Mouse (Mus musculus) megakaryocyte progenitor cell, adult 5-6 weeks (primary cell): Measurements from ENCODE around the gene Mefv. TPM values are rescaled to one million over a fixed set of nuclear protein-coding genes. Genes with fewer than 3 reads are reported as not detected.
"Not testable (repeated sequence)": the region's sequence is repeated elsewhere in the genome, so short reads cannot be mapped to it uniquely, and the experiment has no call there.

Source experiments
- ATAC-seq: replicated peaks from 2 replicates; pipeline ENCODE4 v1.8.0; 2016; ENCODE audit warnings: mild to moderate bottlenecking, moderate TSS enrichment, inconsistent platforms; ENCODE audit not compliant: poor library complexity
- total RNA-seq, 2 experiments: library from RNA; stranded (forward) in 1 of 2; stranded (reverse) in 1 of 2; fragments of 157-497, 149-512 nt in 1 of 2; fragments of 200-1000 nt in 1 of 2; gene quantifications; 2 replicates each; pipeline versions ENCODE4 v1.2.3 to v1.2.4; 2015 to 2017

Gene Mefv
- 14.7 and 18.6 TPM in 2 replicates for total RNA-seq (2015)
- total RNA-seq (2017), result 46.7 and 53.5 TPM in 2 replicates

DNA sequence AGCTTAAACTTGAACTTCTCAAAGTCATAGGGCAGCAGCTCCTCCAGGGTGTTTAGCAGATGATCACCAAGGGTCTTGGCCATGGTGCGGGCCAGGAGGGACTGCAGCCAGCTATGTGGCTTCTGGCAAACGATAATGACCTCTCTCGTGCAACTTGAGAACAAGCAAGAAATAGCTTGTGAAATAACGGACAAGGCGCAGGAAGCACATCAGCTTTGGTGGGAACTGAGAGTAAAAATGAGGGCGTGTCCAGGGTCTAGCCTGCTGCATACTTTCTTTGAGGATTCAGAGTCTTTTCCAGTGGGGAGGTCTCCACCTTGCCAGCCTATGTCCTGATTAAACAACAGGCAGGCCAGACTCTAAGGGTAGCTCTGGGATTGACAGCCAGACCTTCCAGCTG, at the start of gene Mefv:
Gene Mefv, minus strand, starts transcription at position 118 of the 400 bp plus-strand sequence.
- ATAC-seq, result peak; percentile 69

- no peak for ATAC-seq
Observed at GRCm38 (mm10) chr16:3748976-3749375, 31.1 kb upstream of the Mefv start.

DNA sequence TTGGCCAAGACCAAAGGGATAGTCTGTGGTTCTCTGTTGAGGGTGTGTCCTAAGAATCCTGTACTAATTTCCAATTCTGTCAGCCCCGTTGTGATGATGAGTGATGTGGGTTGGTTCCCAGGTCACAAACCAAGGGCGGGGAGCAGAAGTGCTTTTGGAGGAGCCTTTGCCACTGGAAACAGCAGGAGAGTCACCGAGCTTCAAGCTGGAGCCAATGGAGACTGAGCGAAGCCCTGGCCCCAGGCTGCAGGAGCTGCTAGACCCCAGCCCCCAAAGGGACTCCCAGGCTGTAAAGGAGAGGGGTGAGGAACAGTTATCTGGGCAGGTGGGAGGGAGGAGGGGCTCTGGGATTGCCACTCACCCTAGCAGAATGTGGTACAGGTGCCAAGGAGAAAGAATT, 27.8 kb upstream of the Mefv start:
- no peak for ATAC-seq

- ATAC-seq, result peak; percentile 35
Observed at GRCm38 (mm10) chr16:3744186-3744700, 26.3 kb upstream of the Mefv start.

DNA sequence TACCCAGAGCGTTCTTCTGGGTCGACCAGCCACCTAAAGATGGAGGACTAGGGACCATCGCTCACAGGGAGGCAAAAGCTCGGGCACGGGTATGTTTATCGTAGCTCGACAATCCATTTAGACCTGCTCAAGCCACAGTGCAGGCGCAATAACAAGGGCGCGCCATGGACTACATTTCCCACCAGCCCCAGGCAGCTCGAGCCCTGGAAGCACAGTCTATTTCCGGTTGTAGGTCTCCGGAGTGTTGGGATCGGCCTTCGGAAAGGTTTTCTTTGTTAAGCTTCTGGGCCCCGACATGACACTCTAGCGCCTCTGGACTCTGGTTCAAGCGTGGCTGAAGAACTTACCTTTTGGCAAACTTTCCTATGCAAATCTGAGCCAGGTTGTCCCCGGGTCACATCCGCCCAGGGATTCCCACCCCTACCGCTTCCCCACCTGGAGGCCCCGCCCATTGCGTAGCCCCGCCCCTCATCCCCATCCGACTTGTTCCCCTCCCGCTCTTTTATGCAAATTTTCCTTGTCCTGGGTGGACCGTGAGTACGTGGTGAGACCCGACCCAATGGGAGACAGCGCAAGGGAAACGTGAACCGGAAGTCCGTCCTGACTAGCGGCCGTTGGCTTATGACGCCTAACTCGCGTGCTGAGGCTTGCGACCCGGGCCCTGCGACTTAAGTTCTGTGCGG, 25.7 kb upstream of the Mefv start, which contains the start of gene Zfp263:
Gene Zfp263, plus strand, starts transcription at position 591 of the 683 bp plus-strand sequence.
- peak; percentile 88 for ATAC-seq

- no peak for ATAC-seq
Observed at GRCm38 (mm10) chr16:3742466-3742865, 24.6 kb upstream of the Mefv start.

DNA sequence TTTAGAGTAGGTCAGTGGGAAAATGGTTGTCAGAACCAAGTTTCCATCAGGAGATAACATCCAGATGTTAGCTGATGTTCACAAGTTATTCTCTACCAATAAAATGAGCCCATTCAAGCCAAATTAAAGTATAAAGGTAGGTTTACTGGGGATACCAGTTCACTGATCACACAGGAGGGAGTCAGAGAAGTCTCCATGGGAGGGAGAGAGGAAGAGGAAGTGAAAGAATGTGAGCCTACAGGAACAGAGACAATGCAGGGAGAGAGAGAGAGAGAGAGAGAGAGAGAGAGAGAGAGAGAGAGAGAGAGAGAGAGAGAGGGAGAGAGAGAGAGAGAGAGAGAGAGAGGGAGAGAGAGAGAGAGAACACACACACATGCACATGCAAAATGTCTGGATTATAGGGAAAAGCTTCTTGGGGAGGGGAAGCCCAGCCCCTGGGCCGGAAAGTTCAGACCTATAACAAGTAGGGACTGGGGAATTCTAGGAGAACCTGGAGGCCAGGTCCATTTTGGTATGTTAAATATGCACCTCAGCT, 15.4 kb upstream of the Mefv start:
- ATAC-seq, result peak; percentile 76

- peak; percentile 96 for ATAC-seq
Observed at GRCm38 (mm10) chr16:3732612-3733011, 14.7 kb upstream of the Mefv start.

GRCm38 (mm10) chr16:3727980-3728720, 10.3 kb upstream of the Mefv start:
- ATAC-seq, result no peak

DNA sequence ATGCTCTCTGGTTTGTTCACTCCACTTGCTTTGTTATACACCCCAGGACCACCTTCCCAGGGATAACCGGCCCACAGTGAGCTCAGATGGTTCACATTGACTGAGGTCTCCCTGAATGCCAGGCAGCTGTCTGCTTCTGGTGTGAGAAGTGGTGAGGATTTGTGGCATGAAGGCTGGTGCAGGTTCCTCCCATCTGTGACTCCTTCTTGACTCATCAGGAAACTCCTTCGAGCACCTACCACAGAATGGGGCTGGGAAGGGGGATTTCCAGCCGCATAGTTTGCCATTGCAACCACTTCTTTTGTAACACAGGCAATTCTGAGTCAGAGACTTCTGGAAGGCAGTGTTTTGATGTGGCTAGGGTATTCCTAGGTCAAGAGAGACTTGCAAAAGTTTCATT, 5.3 kb upstream of the Mefv start:
- peak; percentile 93 for ATAC-seq

DNA sequence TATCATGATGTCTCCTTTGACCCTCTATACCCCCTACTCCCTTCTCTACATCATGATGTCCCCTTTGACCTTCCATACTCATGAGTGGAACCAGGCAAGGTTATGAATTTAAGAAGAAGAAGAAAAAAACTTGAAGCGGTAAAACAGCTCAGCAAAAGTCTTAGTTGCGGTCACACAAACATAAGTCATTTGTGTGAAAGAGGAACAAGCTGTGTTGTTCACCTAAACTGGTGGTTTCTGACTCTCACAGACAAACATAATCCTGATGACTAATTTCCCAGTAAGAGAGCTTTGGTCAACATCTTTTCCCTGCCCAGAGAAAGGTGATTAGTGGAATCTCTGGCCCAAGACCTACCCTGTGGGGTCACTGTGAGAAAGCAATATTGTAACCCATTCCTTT, 3.2 kb downstream of the Mefv start:
- ATAC-seq, result peak; percentile 72

GRCm38 (mm10) chr16:3706680-3707079, 11.2 kb downstream of the Mefv start:
- peak; percentile 96 for ATAC-seq

DNA sequence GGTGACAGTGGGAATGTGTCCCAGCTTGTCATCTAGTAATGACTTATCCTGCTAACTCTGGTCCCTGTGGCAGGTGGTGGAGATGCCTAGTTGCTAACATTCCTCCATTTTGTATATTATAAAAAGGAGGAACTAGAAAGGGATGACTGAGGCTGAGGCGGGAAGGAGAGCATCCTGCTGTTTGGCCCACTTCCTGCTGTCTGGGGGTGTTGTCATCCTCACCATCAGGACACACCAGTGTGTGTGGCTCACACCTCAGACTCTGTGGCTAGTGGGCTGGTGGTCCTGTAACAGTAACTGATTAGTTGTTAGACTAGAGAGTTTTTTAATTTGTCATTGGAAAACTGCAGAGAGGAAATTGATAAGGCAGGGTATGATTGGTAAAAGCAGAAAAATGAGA, 17.0 kb downstream of the Mefv start:
- peak; percentile 80 for ATAC-seq

GRCm38 (mm10) chr16:3699281-3699680, 18.6 kb downstream of the Mefv start:
- ATAC-seq, result peak; percentile 94

DNA sequence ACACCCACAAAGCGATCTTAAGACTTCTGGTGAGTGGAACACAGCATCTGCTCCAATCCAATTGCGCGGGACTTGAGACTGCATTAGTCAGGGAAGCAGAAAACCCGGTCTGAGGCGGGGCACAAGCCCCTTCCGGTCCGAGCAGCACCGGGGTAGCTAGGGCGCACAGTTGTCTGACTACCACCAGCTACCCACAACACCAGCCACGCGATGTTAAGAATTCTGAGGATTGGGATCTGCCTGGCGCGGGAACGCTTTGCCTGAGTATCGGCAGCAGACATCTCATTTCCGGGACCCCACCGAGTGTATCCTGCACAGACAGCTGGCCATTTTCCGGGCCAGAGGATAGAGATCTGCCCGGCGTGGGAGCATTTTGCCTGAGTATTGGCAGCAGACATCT, 28.3 kb downstream of the Mefv start:
- not testable (repeated sequence) for ATAC-seq

Other genes starting within 250 kb of the Mefv start
- gene Olfr161, start 127.1 kb downstream of the Mefv start, total RNA-seq (2015), result not detected in 2 replicates
- gene Olfr161, start 127.1 kb downstream of the Mefv start, total RNA-seq (2017), result not detected in 2 replicates
- 27.6 and 31.6 TPM in 2 replicates for gene Zfp263, start 26.0 kb upstream of the Mefv start, total RNA-seq (2015)
- gene Zfp263, start 26.0 kb upstream of the Mefv start, total RNA-seq (2017), result 38.0 and 45.6 TPM in 2 replicates
- gene Olfr15, start 112.8 kb upstream of the Mefv start, total RNA-seq (2015), result not detected in 2 replicates
- gene Olfr15, start 112.8 kb upstream of the Mefv start, total RNA-seq (2017), result not detected in 2 replicates
- gene Zfp174, start 129.2 kb upstream of the Mefv start, total RNA-seq (2015), result 0.32 and 0.49 TPM in 2 replicates
- 0.51 and 0.92 TPM in 2 replicates for gene Zfp174, start 129.2 kb upstream of the Mefv start, total RNA-seq (2017)
- 92.6 and 98.1 TPM in 2 replicates for gene Naa60, start 154.3 kb upstream of the Mefv start, total RNA-seq (2015)
- 26.2 and 38.9 TPM in 2 replicates for gene Naa60, start 154.3 kb upstream of the Mefv start, total RNA-seq (2017)
- 7.1 and 10.6 TPM in 2 replicates for gene Zfp597, start 166.5 kb upstream of the Mefv start, total RNA-seq (2015)
- gene Zfp597, start 166.5 kb upstream of the Mefv start, total RNA-seq (2017), result 13.2 and 14.7 TPM in 2 replicates
- gene Gm20695, start 166.6 kb upstream of the Mefv start, total RNA-seq (2015), result not detected in 2 replicates
- gene Gm20695, start 166.6 kb upstream of the Mefv start, total RNA-seq (2017), result 0.21 and 1.3 TPM in 2 replicates
- gene 1700037C18Rik, start 190.6 kb upstream of the Mefv start, total RNA-seq (2015), result 2.0 and 2.6 TPM in 2 replicates
- 1.1 and 1.3 TPM in 2 replicates for gene 1700037C18Rik, start 190.6 kb upstream of the Mefv start, total RNA-seq (2017)
- 21.0 and 22.1 TPM in 2 replicates for gene Cluap1, start 190.7 kb upstream of the Mefv start, total RNA-seq (2015)
- gene Cluap1, start 190.7 kb upstream of the Mefv start, total RNA-seq (2017), result 38.2 and 48.4 TPM in 2 replicates